Mouse (Mus musculus): ENCODE data around the gene Ptges. TPM values are rescaled to one million over a fixed set of nuclear protein-coding genes. Genes with fewer than 3 reads are reported as not detected.

The Ptges gene
- total and polyA plus RNA-seq, 2 experiments from 2014 or later: 1.1 to 1.2 TPM

- peaks cover 9% of the 10 kb centered on the region; the same call in 1 of the 2 replicates for H3K4me1 ChIP-seq (ENCODE audit: control insufficient read depth, insufficient read depth)
- no peak overlapping the region for H3K4me3 ChIP-seq (ENCODE audit: low read depth, low read length)
- DNase-seq (ENCODE audit: low spot score): no peak
- 0 out of 2 replicates have a peak, but pooled peaks cover 8% of the 10 kb centered on the region for H3K27me3 ChIP-seq (ENCODE audit: control insufficient read depth, insufficient read depth, low read length)
- H3K36me3 ChIP-seq (replicated peaks; ENCODE audit: control insufficient read depth, insufficient read depth, low read length): no peaks in the 10 kb centered on the region
- no peak overlapping the region for H3K27ac ChIP-seq (ENCODE audit: low read depth)
- H3K9ac ChIP-seq (replicated peaks; ENCODE audit: low read depth, low read length): no peak overlapping the region
- no peak for ATAC-seq (ENCODE audit: insufficient read depth, low read depth)
- H3K9me3 ChIP-seq (replicated peaks; ENCODE audit: control insufficient read depth, low read length): no peaks in the 10 kb centered on the region
- WGBS: 72% methylated on average over 6 of the region's 6 CpGs
- no peak overlapping the region for H3K4me2 ChIP-seq (ENCODE audit: low read depth, low read length)
- TF ChIP-seq EP300 (IDR thresholded peaks at IDR 0.05; ENCODE audit: low read depth) (no peak), CTCF (IDR thresholded peaks at IDR 0.05; ENCODE audit: low read depth) (no peak)
Observed at GRCm38 (mm10) chr2:30904231-30904630, 25.4 kb downstream of the Ptges start.

GRCm38 (mm10) chr2:30902726-30903722, 26.6 kb downstream of the Ptges start:
- Histone ChIP-seq H3K4me3 (ENCODE audit: low read depth, low read length) (peak overlapping the region; percentile 35), H3K4me2 (ENCODE audit: low read depth, low read length) (peak overlapping the region; percentile 50), H3K9ac (replicated peaks; ENCODE audit: low read depth, low read length) (peak overlapping the region; percentile 16; the same call in 1 of the 2 replicates), H3K27me3 (ENCODE audit: control insufficient read depth, insufficient read depth, low read length) (0 out of 2 replicates have a peak, but pooled peaks cover 8% of the 10 kb centered on the region), H3K4me1 (ENCODE audit: control insufficient read depth, insufficient read depth) (peaks cover 9% of the 10 kb centered on the region; the same call in 1 of the 2 replicates), H3K9me3 (replicated peaks; ENCODE audit: control insufficient read depth, low read length) (no peaks in the 10 kb centered on the region), H3K27ac (ENCODE audit: low read depth) (no peak overlapping the region), H3K36me3 (replicated peaks; ENCODE audit: control insufficient read depth, insufficient read depth, low read length) (no peaks in the 10 kb centered on the region)
- ATAC-seq (ENCODE audit: insufficient read depth, low read depth) (no peak), DNase-seq (ENCODE audit: low spot score) (no peak)
- WGBS: 21% methylated on average over 34 of the region's 37 CpGs
- TF ChIP-seq EP300 (IDR thresholded peaks at IDR 0.05; ENCODE audit: low read depth) (no peak), CTCF (IDR thresholded peaks at IDR 0.05; ENCODE audit: low read depth) (no peak)

- no peaks in the 10 kb centered on the region for H3K9me3 ChIP-seq (replicated peaks; ENCODE audit: control insufficient read depth, low read length)
- no peak overlapping the region for H3K27ac ChIP-seq (ENCODE audit: low read depth)
- peak overlapping the region; percentile 50; the same call in 1 of the 2 replicates for H3K4me2 ChIP-seq (ENCODE audit: low read depth, low read length)
- H3K9ac ChIP-seq (replicated peaks; ENCODE audit: low read depth, low read length): no peak overlapping the region
- H3K4me1 ChIP-seq (ENCODE audit: control insufficient read depth, insufficient read depth): peaks cover 9% of the 10 kb centered on the region; the same call in 1 of the 2 replicates
- no peak for TF ChIP-seq CTCF (IDR thresholded peaks at IDR 0.05; ENCODE audit: low read depth)
- no peak for TF ChIP-seq EP300 (IDR thresholded peaks at IDR 0.05; ENCODE audit: low read depth)
- 67% methylated on average over 8 of the region's 8 CpGs for WGBS
- 0 out of 2 replicates have a peak overlapping the region, but pooled peaks have one; percentile 35 for H3K4me3 ChIP-seq (ENCODE audit: low read depth, low read length)
- no peaks in the 10 kb centered on the region for H3K36me3 ChIP-seq (replicated peaks; ENCODE audit: control insufficient read depth, insufficient read depth, low read length)
- no peak for ATAC-seq (ENCODE audit: insufficient read depth, low read depth)
- DNase-seq (ENCODE audit: low spot score): no peak
- H3K27me3 ChIP-seq (ENCODE audit: control insufficient read depth, insufficient read depth, low read length): 0 out of 2 replicates have a peak, but pooled peaks cover 8% of the 10 kb centered on the region
Observed at GRCm38 (mm10) chr2:30902256-30902655, 27.4 kb downstream of the Ptges start.

- no peak for ATAC-seq (ENCODE audit: insufficient read depth, low read depth)
Observed at GRCm38 (mm10) chr2:30901646-30902160, 28.0 kb downstream of the Ptges start.

GRCm38 (mm10) chr2:30899397-30900069, 30.1 kb downstream of the Ptges start:
- TF ChIP-seq CTCF (IDR thresholded peaks at IDR 0.05; ENCODE audit: low read depth) (no peak), EP300 (IDR thresholded peaks at IDR 0.05; ENCODE audit: low read depth) (no peak)
- Histone ChIP-seq H3K27me3 (ENCODE audit: control insufficient read depth, insufficient read depth, low read length) (0 out of 2 replicates have a peak, but pooled peaks cover 8% of the 10 kb centered on the region), H3K4me2 (ENCODE audit: low read depth, low read length) (no peak overlapping the region), H3K4me1 (ENCODE audit: control insufficient read depth, insufficient read depth) (peaks cover 9% of the 10 kb centered on the region; the same call in 1 of the 2 replicates), H3K36me3 (replicated peaks; ENCODE audit: control insufficient read depth, insufficient read depth, low read length) (no peaks in the 10 kb centered on the region), H3K27ac (ENCODE audit: low read depth) (no peak overlapping the region), H3K9me3 (replicated peaks; ENCODE audit: control insufficient read depth, low read length) (no peaks in the 10 kb centered on the region), H3K9ac (replicated peaks; ENCODE audit: low read depth, low read length) (no peak overlapping the region), H3K4me3 (ENCODE audit: low read depth, low read length) (no peak overlapping the region)
- ATAC-seq (ENCODE audit: insufficient read depth, low read depth) (no peak), DNase-seq (ENCODE audit: low spot score) (no peak)
- 84% methylated on average over 14 of the region's 14 CpGs for WGBS

More at GRCm38 (mm10) chr2:30901646-30902160, 28.0 kb downstream of the Ptges start:
- Histone ChIP-seq H3K4me2 (ENCODE audit: low read depth, low read length) (no peak overlapping the region), H3K27ac (ENCODE audit: low read depth) (no peak overlapping the region), H3K27me3 (ENCODE audit: control insufficient read depth, insufficient read depth, low read length) (0 out of 2 replicates have a peak, but pooled peaks cover 8% of the 10 kb centered on the region), H3K36me3 (replicated peaks; ENCODE audit: control insufficient read depth, insufficient read depth, low read length) (no peaks in the 10 kb centered on the region), H3K4me1 (ENCODE audit: control insufficient read depth, insufficient read depth) (peaks cover 9% of the 10 kb centered on the region; the same call in 1 of the 2 replicates), H3K9ac (replicated peaks; ENCODE audit: low read depth, low read length) (no peak overlapping the region), H3K4me3 (ENCODE audit: low read depth, low read length) (no peak overlapping the region), H3K9me3 (replicated peaks; ENCODE audit: control insufficient read depth, low read length) (no peaks in the 10 kb centered on the region)
- no peak for TF ChIP-seq CTCF (IDR thresholded peaks at IDR 0.05; ENCODE audit: low read depth)
- TF ChIP-seq EP300 (IDR thresholded peaks at IDR 0.05; ENCODE audit: low read depth): no peak
- WGBS: 59% methylated on average over 6 of the region's 6 CpGs
- DNase-seq (ENCODE audit: low spot score): no peak

Measured in heart, postnatal 0 days (tissue).